Mouse (Mus musculus): ENCODE measurements around the gene Kif13a. TPM values are rescaled to one million over a fixed set of nuclear protein-coding genes. Genes with fewer than 3 reads are reported as not detected.

The Kif13a gene
- polyA plus RNA-seq, 1 experiment from 2014 or later: 7.6 TPM

DNA sequence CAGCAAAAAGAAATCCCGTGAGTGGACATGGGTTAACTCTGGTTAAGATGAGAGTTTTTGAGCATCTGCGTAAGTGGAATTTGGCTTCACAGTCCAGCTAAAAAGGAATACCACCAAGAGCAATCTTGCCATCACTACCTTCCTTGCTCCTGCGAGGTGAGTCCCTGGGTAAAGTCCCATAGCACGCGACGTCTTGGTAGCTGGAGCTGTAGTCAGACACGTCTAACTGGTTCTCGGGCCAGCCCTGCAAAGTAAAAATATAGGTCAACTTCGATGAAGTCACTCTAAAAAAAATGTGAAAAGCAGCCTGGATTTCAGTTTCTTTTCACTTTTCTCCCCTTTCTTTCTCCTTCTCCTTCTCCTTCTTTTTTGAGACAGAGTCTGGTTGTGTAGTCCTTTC, 166.5 kb downstream of the Kif13a start:
- Histone ChIP-seq H3K36me3 (ENCODE audit: control insufficient read depth, insufficient read depth, low read length) (no peaks in the 10 kb centered on the region), H3K27ac (ENCODE audit: low read length) (no peak overlapping the region), H3K4me1 (ENCODE audit: control insufficient read depth, insufficient read depth, low read length) (no peaks in the 10 kb centered on the region), H3K27me3 (replicated peaks; ENCODE audit: control insufficient read depth, insufficient read depth, low read length) (no peaks in the 10 kb centered on the region), H3K4me3 (ENCODE audit: low read length) (no peak overlapping the region), H3K9me3 (ENCODE audit: control insufficient read depth, low read length) (no peaks in the 10 kb centered on the region), H3K4me2 (ENCODE audit: low read depth, low read length) (no peak overlapping the region), H3K9ac (ENCODE audit: low read depth, low read length) (no peak overlapping the region)
- WGBS: 85% methylated on average over 9 of the region's 9 CpGs
- no peak for ATAC-seq

DNA sequence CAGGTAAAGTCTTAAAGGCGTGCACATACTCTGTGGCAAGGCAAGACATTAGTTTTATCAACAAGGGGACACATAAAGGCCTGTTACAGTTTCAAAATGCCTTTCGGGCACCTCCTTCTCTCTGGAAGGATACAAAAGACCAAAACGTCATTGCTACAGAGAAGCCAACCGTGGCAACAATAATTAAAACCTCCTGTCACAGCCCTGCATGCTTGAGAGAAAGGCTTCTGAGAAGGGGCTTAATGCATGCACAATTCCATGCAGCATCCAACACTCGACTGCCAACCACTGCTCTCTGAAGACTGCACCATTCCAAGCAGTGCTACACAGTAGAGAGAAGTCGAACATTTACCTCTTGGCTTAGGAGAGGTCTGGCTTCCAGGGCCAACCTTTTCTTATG, 168.7 kb downstream of the Kif13a start:
- H3K9ac ChIP-seq (ENCODE audit: low read depth, low read length): no peak overlapping the region
- no peak overlapping the region for H3K27ac ChIP-seq (ENCODE audit: low read length)
- 86% methylated on average over 6 of the region's 6 CpGs for WGBS

DNA sequence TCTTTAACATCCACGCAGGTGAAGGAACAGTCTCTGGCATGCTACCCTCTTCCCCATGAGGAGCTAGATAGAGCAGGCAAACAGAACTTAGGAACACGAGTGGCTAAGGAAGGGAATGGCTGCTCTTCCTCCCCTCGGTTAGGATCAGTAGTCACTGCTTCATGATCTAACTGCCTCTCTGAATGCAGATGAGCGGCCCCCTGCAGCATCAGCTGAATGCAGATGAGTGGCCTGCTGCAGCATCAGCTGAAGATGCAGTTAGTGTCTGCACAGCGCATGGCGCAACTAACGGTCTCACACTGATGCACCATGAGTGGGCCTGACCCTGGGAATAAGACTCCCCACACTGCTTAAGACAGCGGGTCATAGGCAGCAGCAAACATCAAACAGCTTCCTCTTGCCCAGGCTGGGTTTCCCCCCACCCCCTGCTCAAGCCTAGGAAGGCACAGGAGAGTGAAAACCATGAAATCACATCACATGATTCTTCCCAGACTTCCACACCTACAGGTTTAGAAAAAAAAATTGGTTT, 170.3 kb downstream of the Kif13a start:
- H3K9ac ChIP-seq (ENCODE audit: low read depth, low read length): no peak overlapping the region
- ATAC-seq: no peak

More for the DNA sequence above, 168.7 kb downstream of the Kif13a start:
- Histone ChIP-seq H3K4me3 (ENCODE audit: low read length) (no peak overlapping the region), H3K4me2 (ENCODE audit: low read depth, low read length) (no peak overlapping the region), H3K36me3 (ENCODE audit: control insufficient read depth, insufficient read depth, low read length) (no peaks in the 10 kb centered on the region), H3K4me1 (ENCODE audit: control insufficient read depth, insufficient read depth, low read length) (no peaks in the 10 kb centered on the region), H3K27me3 (replicated peaks; ENCODE audit: control insufficient read depth, insufficient read depth, low read length) (no peaks in the 10 kb centered on the region), H3K9me3 (ENCODE audit: control insufficient read depth, low read length) (no peaks in the 10 kb centered on the region)
- ATAC-seq: no peak

DNA sequence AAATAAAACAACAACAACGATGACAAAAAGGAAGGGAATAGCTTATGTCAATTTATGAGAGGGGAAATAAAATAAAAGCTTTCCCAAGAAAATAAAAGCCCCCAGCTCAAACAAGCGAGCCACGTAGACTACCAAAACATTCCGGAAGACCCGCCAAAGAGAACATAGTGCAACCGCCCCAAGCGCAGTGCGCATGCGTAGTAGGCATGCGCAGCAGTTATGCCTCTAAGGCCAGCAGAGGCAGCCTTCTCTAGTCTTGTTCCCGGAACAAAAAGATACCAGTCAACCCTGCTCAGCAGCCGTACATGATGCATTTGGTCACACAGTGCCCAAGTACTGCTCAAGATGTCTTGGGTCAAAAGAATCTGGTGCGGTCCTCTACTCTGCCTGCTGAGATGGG, 171.0 kb downstream of the Kif13a start:
- Histone ChIP-seq H3K36me3 (ENCODE audit: control insufficient read depth, insufficient read depth, low read length) (no peaks in the 10 kb centered on the region), H3K4me1 (ENCODE audit: control insufficient read depth, insufficient read depth, low read length) (no peaks in the 10 kb centered on the region), H3K9me3 (ENCODE audit: control insufficient read depth, low read length) (no peaks in the 10 kb centered on the region), H3K9ac (ENCODE audit: low read depth, low read length) (no peak overlapping the region), H3K4me3 (ENCODE audit: low read length) (no peak overlapping the region), H3K27me3 (replicated peaks; ENCODE audit: control insufficient read depth, insufficient read depth, low read length) (no peaks in the 10 kb centered on the region), H3K27ac (ENCODE audit: low read length) (no peak overlapping the region), H3K4me2 (ENCODE audit: low read depth, low read length) (no peak overlapping the region)
- ATAC-seq: no peak
- WGBS: 97% methylated on average over 13 of the region's 13 CpGs

More for the DNA sequence above, 170.3 kb downstream of the Kif13a start:
- no peak overlapping the region for H3K27ac ChIP-seq (ENCODE audit: low read length)
- no peaks in the 10 kb centered on the region for H3K36me3 ChIP-seq (ENCODE audit: control insufficient read depth, insufficient read depth, low read length)
- no peaks in the 10 kb centered on the region for H3K4me1 ChIP-seq (ENCODE audit: control insufficient read depth, insufficient read depth, low read length)
- H3K4me3 ChIP-seq (ENCODE audit: low read length): no peak overlapping the region
- H3K4me2 ChIP-seq (ENCODE audit: low read depth, low read length): no peak overlapping the region
- no peaks in the 10 kb centered on the region for H3K27me3 ChIP-seq (replicated peaks; ENCODE audit: control insufficient read depth, insufficient read depth, low read length)
- WGBS: 83% methylated on average over 8 of the region's 8 CpGs
- H3K9me3 ChIP-seq (ENCODE audit: control insufficient read depth, low read length): no peaks in the 10 kb centered on the region

DNA sequence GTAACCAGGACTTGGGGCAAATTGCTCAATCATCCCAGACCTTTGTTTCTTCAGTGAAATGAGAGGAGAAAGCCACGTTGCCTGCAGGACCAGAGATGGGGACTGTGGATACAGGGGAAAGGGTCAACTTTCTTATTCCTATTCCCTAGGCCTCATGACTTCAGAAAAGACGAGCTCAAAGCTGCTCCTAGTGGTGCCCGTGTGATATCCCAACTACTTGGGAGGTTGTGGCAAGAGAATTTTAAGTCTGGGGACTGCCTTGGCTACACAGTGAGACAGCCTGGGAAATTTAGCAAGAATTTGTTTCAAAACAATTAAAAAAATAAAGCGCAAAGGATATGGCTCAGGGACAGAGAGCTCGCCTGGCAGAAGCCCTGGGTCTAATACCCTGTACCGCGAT, 171.7 kb downstream of the Kif13a start:
- no peaks in the 10 kb centered on the region for H3K36me3 ChIP-seq (ENCODE audit: control insufficient read depth, insufficient read depth, low read length)
- no peaks in the 10 kb centered on the region for H3K4me1 ChIP-seq (ENCODE audit: control insufficient read depth, insufficient read depth, low read length)
- H3K4me2 ChIP-seq (ENCODE audit: low read depth, low read length): no peak overlapping the region
- no peak for ATAC-seq
- no peak overlapping the region for H3K4me3 ChIP-seq (ENCODE audit: low read length)
- no peaks in the 10 kb centered on the region for H3K9me3 ChIP-seq (ENCODE audit: control insufficient read depth, low read length)
- no peaks in the 10 kb centered on the region for H3K27me3 ChIP-seq (replicated peaks; ENCODE audit: control insufficient read depth, insufficient read depth, low read length)
- no peak overlapping the region for H3K27ac ChIP-seq (ENCODE audit: low read length)
- 92% methylated on average over 7 of the region's 7 CpGs for WGBS
- H3K9ac ChIP-seq (ENCODE audit: low read depth, low read length): no peak overlapping the region

DNA sequence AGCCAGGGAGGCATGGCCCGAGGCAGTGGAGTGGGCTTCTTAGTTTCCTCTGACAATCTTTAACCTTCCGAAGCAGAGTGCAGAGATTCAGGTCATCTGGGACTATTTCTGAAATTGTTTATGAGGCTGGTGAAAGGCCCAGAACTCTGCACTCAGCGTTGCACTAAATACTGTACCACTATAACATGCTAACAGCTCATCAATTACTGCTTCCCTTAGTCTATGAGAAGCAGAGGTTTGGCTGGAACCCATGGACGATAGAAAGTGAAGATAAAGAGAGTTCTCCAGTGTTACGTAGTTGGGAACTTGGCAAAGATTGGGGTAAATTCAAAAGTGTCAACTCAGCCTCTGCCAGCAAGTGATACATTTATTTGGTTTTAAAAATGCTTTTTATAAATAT, 176.4 kb downstream of the Kif13a start:
- peaks cover 4% of the 10 kb centered on the region for H3K36me3 ChIP-seq (ENCODE audit: control insufficient read depth, insufficient read depth, low read length)
- no peak overlapping the region for H3K4me3 ChIP-seq (ENCODE audit: low read length)
- H3K27ac ChIP-seq (ENCODE audit: low read length): no peak overlapping the region
- ATAC-seq: no peak
- 80% methylated on average over 5 of the region's 5 CpGs for WGBS
- no peak overlapping the region for H3K4me2 ChIP-seq (ENCODE audit: low read depth, low read length)
- no peaks in the 10 kb centered on the region for H3K4me1 ChIP-seq (ENCODE audit: control insufficient read depth, insufficient read depth, low read length)
- H3K9ac ChIP-seq (ENCODE audit: low read depth, low read length): no peak overlapping the region
- no peaks in the 10 kb centered on the region for H3K9me3 ChIP-seq (ENCODE audit: control insufficient read depth, low read length)
- H3K27me3 ChIP-seq (replicated peaks; ENCODE audit: control insufficient read depth, insufficient read depth, low read length): no peaks in the 10 kb centered on the region

DNA sequence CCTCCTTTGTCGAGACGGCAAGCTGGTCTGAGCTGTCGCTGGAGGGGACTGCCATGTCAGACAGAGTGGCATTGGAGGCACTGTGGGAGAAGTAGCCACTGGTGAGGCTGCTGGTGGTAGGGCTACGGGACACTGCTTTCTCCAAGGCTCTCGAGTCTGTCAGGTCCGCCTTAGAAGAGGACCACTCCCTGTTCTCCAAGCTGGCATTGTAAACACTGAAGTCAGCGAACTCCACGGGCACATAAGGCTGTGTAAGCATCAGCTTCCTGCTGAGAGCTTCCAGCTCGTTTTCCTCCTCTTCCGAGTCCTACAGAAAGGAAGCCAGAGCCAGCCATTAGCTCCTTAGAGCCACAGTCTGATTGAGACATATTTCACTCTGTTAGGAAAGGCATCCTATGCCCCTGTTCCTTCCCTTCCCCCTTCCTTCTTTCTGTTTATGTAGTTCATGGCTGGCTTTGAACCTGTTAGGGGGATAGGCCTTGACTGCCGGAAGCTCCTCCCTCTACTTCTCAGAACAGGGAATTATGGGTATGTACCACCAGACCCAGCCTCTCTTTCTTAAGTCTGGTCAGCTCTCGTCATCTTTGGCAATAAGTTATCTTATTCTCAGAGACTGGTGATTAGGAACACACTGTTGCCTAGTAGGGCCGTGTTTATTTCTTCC, 177.0 kb downstream of the Kif13a start:
- no peak overlapping the region for H3K27ac ChIP-seq (ENCODE audit: low read length)
- H3K4me1 ChIP-seq (ENCODE audit: control insufficient read depth, insufficient read depth, low read length): no peaks in the 10 kb centered on the region
- WGBS: 73% methylated on average over 13 of the region's 13 CpGs
- no peaks in the 10 kb centered on the region for H3K9me3 ChIP-seq (ENCODE audit: control insufficient read depth, low read length)
- ATAC-seq: no peak
- H3K27me3 ChIP-seq (replicated peaks; ENCODE audit: control insufficient read depth, insufficient read depth, low read length): no peaks in the 10 kb centered on the region
- H3K36me3 ChIP-seq (ENCODE audit: control insufficient read depth, insufficient read depth, low read length): peaks cover 4% of the 10 kb centered on the region
- H3K4me3 ChIP-seq (ENCODE audit: low read length): no peak overlapping the region
- H3K9ac ChIP-seq (ENCODE audit: low read depth, low read length): no peak overlapping the region
- H3K4me2 ChIP-seq (ENCODE audit: low read depth, low read length): no peak overlapping the region

DNA sequence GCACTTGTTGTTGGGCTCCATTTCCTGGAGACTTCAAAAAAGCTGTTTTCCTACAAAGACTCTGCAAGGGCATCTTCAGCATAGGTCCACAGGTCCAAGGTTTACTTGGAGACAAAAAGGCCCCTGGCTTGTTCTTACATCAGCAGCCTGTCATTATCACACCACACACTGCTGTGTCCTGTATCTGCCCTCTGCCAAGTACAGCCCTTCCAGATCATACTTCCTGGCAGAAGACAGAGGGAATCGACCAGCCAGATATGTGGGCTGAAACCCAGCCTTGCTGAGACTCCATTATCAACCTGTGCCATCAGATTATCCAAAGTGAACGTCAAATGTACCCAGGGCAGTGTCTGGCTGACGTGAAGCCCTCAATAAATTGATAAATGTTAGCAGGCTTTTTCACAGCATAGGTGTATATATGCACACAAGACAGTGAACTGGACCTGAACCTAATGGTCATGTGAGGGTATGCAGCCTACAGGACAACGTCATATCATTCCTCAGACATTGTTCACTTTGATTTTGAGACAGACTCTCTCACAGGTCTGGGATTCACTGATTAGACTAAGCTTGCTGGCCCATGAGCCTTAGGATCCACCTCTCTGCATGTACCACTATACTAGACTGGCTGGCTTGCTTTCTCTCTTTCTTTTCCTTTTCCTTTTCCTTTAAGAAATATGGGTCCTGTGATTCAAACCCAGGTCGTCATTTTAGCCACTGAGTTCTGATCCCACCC, 181.4 kb downstream of the Kif13a start:
- Histone ChIP-seq H3K4me1 (ENCODE audit: control insufficient read depth, insufficient read depth, low read length) (no peaks in the 10 kb centered on the region), H3K9me3 (ENCODE audit: control insufficient read depth, low read length) (no peaks in the 10 kb centered on the region), H3K9ac (ENCODE audit: low read depth, low read length) (no peak overlapping the region), H3K27ac (ENCODE audit: low read length) (no peak overlapping the region), H3K36me3 (ENCODE audit: control insufficient read depth, insufficient read depth, low read length) (peaks cover 4% of the 10 kb centered on the region), H3K4me2 (ENCODE audit: low read depth, low read length) (no peak overlapping the region), H3K4me3 (ENCODE audit: low read length) (no peak overlapping the region), H3K27me3 (replicated peaks; ENCODE audit: control insufficient read depth, insufficient read depth, low read length) (no peaks in the 10 kb centered on the region)
- 77% methylated on average over 5 of the region's 5 CpGs for WGBS
- no peak for ATAC-seq

DNA sequence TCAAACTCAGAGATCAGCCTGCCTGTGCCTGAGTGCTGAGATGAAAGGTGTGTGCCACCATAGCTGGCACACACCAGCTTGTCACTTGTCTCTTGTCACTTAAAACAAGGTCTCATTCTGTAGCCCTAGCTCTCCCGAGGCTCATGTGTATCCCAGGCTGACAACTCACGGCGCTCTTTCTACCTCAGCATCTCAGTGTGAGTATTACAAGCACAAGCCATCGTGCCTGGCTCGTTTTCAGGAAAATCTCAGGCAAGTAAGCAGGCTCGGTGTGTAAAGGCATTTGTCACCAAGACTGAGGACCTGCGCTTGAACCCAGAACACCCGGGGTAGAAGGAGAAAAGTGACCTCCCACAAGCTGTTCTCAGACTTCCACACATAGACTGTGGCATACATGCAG, 185.8 kb downstream of the Kif13a start:
- no peaks in the 10 kb centered on the region for H3K9me3 ChIP-seq (ENCODE audit: control insufficient read depth, low read length)
- no peak overlapping the region for H3K4me2 ChIP-seq (ENCODE audit: low read depth, low read length)
- ATAC-seq: no peak
- H3K36me3 ChIP-seq (ENCODE audit: control insufficient read depth, insufficient read depth, low read length): no peaks in the 10 kb centered on the region
- H3K27ac ChIP-seq (ENCODE audit: low read length): no peak overlapping the region
- H3K27me3 ChIP-seq (replicated peaks; ENCODE audit: control insufficient read depth, insufficient read depth, low read length): no peaks in the 10 kb centered on the region
- H3K4me1 ChIP-seq (ENCODE audit: control insufficient read depth, insufficient read depth, low read length): no peaks in the 10 kb centered on the region
- WGBS: 78% methylated on average over 8 of the region's 8 CpGs
- H3K9ac ChIP-seq (ENCODE audit: low read depth, low read length): no peak overlapping the region
- no peak overlapping the region for H3K4me3 ChIP-seq (ENCODE audit: low read length)
